Mouse (Mus musculus) MEL (cell line): Measurements from ENCODE around the gene Naglu. TPM values are rescaled to one million over a fixed set of nuclear protein-coding genes. Genes with fewer than 3 reads are reported as not detected.

ENCODE experiments used
- DNase-seq: peaks from one replicate; pipeline ENCODE4 v3.0.0; 2011; ENCODE audit warnings: low read depth, low spot score
- H3K27ac ChIP-seq: 2 replicates; pipeline ENCODE4 v1.5.1; 2012; ENCODE audit warnings: low read depth, mild to moderate bottlenecking, control low read depth, low read length, moderate library complexity; ENCODE audit not compliant: control insufficient read depth
- H3K27me3 ChIP-seq, 2 experiments: fragments of 150-350 bp in 1 of 2; sonication (generic) in 1 of 2; 2 replicates each; pipeline ENCODE4 v1.6.1; 2012; ENCODE audit warnings: low read length in 2 of 2, mild to moderate bottlenecking in 2 of 2, improper control_type of control experiment in 1 of 2, moderate library complexity in 1 of 2; ENCODE audit not compliant: insufficient read depth in 2 of 2, control insufficient read depth in 1 of 2
- H3K36me3 ChIP-seq, 2 experiments: 2 replicates each; pipeline ENCODE4 v1.6.1; 2012 to 2014; ENCODE audit warnings: low read length in 2 of 2, improper control_type of control experiment in 1 of 2, inconsistent platforms in 1 of 2, mild to moderate bottlenecking in 1 of 2; ENCODE audit not compliant: insufficient read depth in 2 of 2, control insufficient read depth in 1 of 2
- H3K4me1 ChIP-seq, 2 experiments: fragments of 150-350 bp in 1 of 2; sonication (generic) in 1 of 2; 2 replicates each; pipeline ENCODE4 v1.6.1; 2012; ENCODE audit warnings: low read length in 2 of 2, improper control_type of control experiment in 1 of 2, mild to moderate bottlenecking in 1 of 2; ENCODE audit not compliant: insufficient read depth in 2 of 2, control insufficient read depth in 1 of 2
- H3K4me3 ChIP-seq, 2 experiments: fragments of 150-350 bp in 1 of 2; sonication (generic) in 1 of 2; 2 replicates each; pipeline ENCODE4 v1.5.1; 2012; ENCODE audit warnings: low read depth in 2 of 2, low read length in 2 of 2, mild to moderate bottlenecking in 2 of 2, moderate library complexity in 2 of 2, control low read depth in 1 of 2, improper control_type of control experiment in 1 of 2; ENCODE audit not compliant: control insufficient read depth in 1 of 2, insufficient read depth in 1 of 2
- H3K79me2 ChIP-seq: 2 replicates; pipeline ENCODE4 v1.6.1; 2012; ENCODE audit warnings: mild to moderate bottlenecking, low read length, moderate library complexity; ENCODE audit not compliant: control insufficient read depth, poor library complexity, insufficient read depth
- H3K9ac ChIP-seq: 2 replicates; pipeline ENCODE4 v1.6.1; 2012; ENCODE audit warnings: low read depth, mild to moderate bottlenecking, control low read depth, low read length, moderate library complexity; ENCODE audit not compliant: control insufficient read depth, poor library complexity, severe bottlenecking
- H3K9me3 ChIP-seq: fragments of 150-350 bp; sonication (generic); replicated peaks from 2 replicates; pipeline ENCODE4 v1.6.1; 2012; ENCODE audit warnings: mild to moderate bottlenecking, low read length, improper control_type of control experiment, moderate library complexity; ENCODE audit not compliant: insufficient read depth
- BHLHE40 ChIP-seq: IDR thresholded peaks from 2 replicates; pipeline ENCODE4 v1.6.1; 2012; ENCODE audit warnings: low read depth, mild to moderate bottlenecking, inconsistent platforms, low read length, improper control_type of control experiment, borderline replicate concordance
- CHD1 ChIP-seq: IDR thresholded peaks from 2 replicates; pipeline ENCODE4 v1.6.1; 2012; ENCODE audit warnings: low read depth, mild to moderate bottlenecking, inconsistent platforms, low read length, improper control_type of control experiment
- CHD2 ChIP-seq: IDR thresholded peaks from 2 replicates; pipeline ENCODE4 v1.6.1; 2011; ENCODE audit warnings: low read length, improper control_type of control experiment
- CTCF ChIP-seq, 3 experiments: IDR thresholded peaks in 2 of 3; conservative IDR thresholded peaks in 1 of 3; 2 replicates each; pipeline ENCODE4 v1.5.1; 2011 to 2012; ENCODE audit warnings: low read length in 3 of 3, low read depth in 2 of 3, mild to moderate bottlenecking in 2 of 3, improper control_type of control experiment in 1 of 3, inconsistent platforms in 1 of 3, mixed read lengths in 1 of 3, moderate library complexity in 1 of 3; ENCODE audit not compliant: control insufficient read depth in 1 of 3, insufficient read depth in 1 of 3, poor library complexity in 1 of 3, severe bottlenecking in 1 of 3
- ETS1 ChIP-seq: IDR thresholded peaks from 2 replicates; pipeline ENCODE4 v1.6.1; 2012; ENCODE audit warnings: low read depth, mild to moderate bottlenecking, inconsistent platforms, low read length, improper control_type of control experiment, moderate library complexity
- GABPA ChIP-seq: IDR thresholded peaks from 2 replicates; pipeline ENCODE4 v1.6.1; 2012; ENCODE audit warnings: low read depth, mild to moderate bottlenecking, inconsistent platforms, low read length, improper control_type of control experiment, moderate library complexity
- GATA1 ChIP-seq: IDR thresholded peaks from 2 replicates; pipeline ENCODE4 v1.6.1; 2011; ENCODE audit warnings: low read depth, low read length, improper control_type of control experiment
- JUND ChIP-seq: IDR thresholded peaks from 2 replicates; pipeline ENCODE4 v1.6.1; 2011; ENCODE audit warnings: low read depth, mild to moderate bottlenecking, improper control_type of control experiment, low read length
- MAX ChIP-seq: IDR thresholded peaks from 2 replicates; pipeline ENCODE4 v1.6.1; 2011; ENCODE audit warnings: low read length, improper control_type of control experiment
- MYC ChIP-seq: IDR thresholded peaks from 2 replicates; pipeline ENCODE4 v1.6.1; 2011; ENCODE audit warnings: low read depth, mild to moderate bottlenecking, low read length, improper control_type of control experiment, moderate library complexity
- NRF1 ChIP-seq: IDR thresholded peaks from 2 replicates; pipeline ENCODE4 v1.6.1; 2014; ENCODE audit warnings: low read depth, mild to moderate bottlenecking, inconsistent platforms, low read length, improper control_type of control experiment, moderate library complexity; ENCODE audit not compliant: poor library complexity, insufficient read depth, severe bottlenecking
- POLR2A ChIP-seq, 2 experiments: IDR thresholded peaks; 2 replicates each; pipeline ENCODE4 v1.6.1; 2011 to 2012; ENCODE audit warnings: low read length in 2 of 2, mild to moderate bottlenecking in 2 of 2, control low read depth in 1 of 2, improper control_type of control experiment in 1 of 2, low read depth in 1 of 2, moderate library complexity in 1 of 2; ENCODE audit not compliant: control insufficient read depth in 1 of 2, insufficient read depth in 1 of 2, poor library complexity in 1 of 2
- POLR2AphosphoS2 ChIP-seq: IDR thresholded peaks from 2 replicates; pipeline ENCODE4 v1.6.1; 2011; ENCODE audit warnings: low read length, improper control_type of control experiment
- POLR2AphosphoS5 ChIP-seq: IDR thresholded peaks from 2 replicates; pipeline ENCODE4 v1.6.1; 2012; ENCODE audit warnings: low read depth, borderline replicate concordance, mild to moderate bottlenecking, inconsistent platforms, low read length, moderate library complexity, mixed read lengths
- RCOR1 ChIP-seq: IDR thresholded peaks from 2 replicates; pipeline ENCODE4 v1.6.1; 2012; ENCODE audit warnings: low read depth, mild to moderate bottlenecking, inconsistent platforms, low read length, improper control_type of control experiment
- UBTF ChIP-seq: IDR thresholded peaks from 2 replicates; pipeline ENCODE4 v1.6.1; 2012; ENCODE audit warnings: low read depth, mild to moderate bottlenecking, inconsistent platforms, low read length, improper control_type of control experiment, moderate library complexity, borderline replicate concordance; ENCODE audit not compliant: insufficient read depth
- USF1 ChIP-seq: IDR thresholded peaks from 2 replicates; pipeline ENCODE4 v1.6.1; 2014; ENCODE audit warnings: low read depth, mild to moderate bottlenecking, inconsistent platforms, low read length, improper control_type of control experiment, moderate library complexity
- USF2 ChIP-seq, 2 experiments: IDR thresholded peaks; 2 replicates each; pipeline ENCODE4 v1.6.1; 2011 to 2012; ENCODE audit warnings: improper control_type of control experiment in 2 of 2, low read length in 2 of 2, borderline replicate concordance in 1 of 2, inconsistent platforms in 1 of 2, low read depth in 1 of 2, mild to moderate bottlenecking in 1 of 2; ENCODE audit not compliant: insufficient read depth in 1 of 2
- ZKSCAN1 ChIP-seq: IDR thresholded peaks from 2 replicates; pipeline ENCODE4 v1.6.1; 2012; ENCODE audit warnings: low read depth, mild to moderate bottlenecking, inconsistent platforms, low read length, improper control_type of control experiment, moderate library complexity
- polyA plus RNA-seq, 2 experiments: library from polyadenylated mRNA; stranded (reverse) in 1 of 2; unstranded in 1 of 2; fragments of >175 nt in 1 of 2; fragments of >200 nt in 1 of 2; gene quantifications; 2 replicates each; pipeline versions ENCODE4 v1.2.1 to v1.2.4; 2012; ENCODE audit warnings: low replicate concordance in 2 of 2, low read depth in 1 of 2; ENCODE audit not compliant: insufficient read length in 2 of 2, insufficient read depth in 1 of 2, missing spikeins in 1 of 2
- total RNA-seq: library from RNA; depleted of rRNA; stranded (reverse); fragments of 300-350 nt; gene quantifications from 2 replicates; pipeline ENCODE4 v1.2.3, GENCODE M21; 2012

Naglu gene
- total and polyA plus RNA-seq, 3 experiments, result 1.5 to 3.1 TPM; not detected in 1

DNA sequence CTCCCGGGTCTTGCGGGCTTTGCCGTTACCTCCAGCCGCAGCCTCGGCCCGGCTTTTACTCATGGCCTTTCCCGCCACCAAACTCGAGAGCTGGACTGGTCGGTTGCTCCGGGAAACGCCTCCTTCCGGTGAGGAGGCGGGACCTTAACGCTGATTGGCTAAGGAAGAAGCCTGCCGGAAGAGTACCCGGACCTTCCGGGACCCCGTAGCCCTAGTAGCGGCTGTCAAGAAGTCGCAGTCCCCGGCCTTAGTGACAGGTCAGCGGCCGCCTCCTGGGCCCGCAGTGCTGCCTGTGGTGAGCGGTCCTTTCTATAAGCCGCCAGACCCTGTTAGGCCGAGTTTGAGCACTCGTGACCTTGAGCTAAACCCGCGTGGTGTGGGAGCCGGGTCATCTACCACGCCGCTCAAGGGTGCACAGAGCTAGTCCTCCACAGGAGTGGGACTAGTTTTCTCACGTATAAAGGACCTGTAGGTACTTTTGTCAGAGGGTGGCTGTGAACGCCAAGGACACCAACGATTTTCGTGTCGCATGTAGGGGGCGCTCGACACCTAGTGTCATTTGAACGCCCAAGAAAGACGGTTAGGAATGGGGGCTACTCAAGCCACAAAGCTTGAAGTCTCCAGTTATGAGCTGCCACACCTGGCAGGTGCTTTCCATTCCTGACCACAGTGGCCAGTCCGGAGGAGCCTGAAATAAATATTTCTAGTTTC, 25.7 kb downstream of the Naglu start, which contains the start of gene Psmc3ip (continued):
- TF ChIP-seq ZKSCAN1, result no peak
- TF ChIP-seq BHLHE40, result no peak

DNA sequence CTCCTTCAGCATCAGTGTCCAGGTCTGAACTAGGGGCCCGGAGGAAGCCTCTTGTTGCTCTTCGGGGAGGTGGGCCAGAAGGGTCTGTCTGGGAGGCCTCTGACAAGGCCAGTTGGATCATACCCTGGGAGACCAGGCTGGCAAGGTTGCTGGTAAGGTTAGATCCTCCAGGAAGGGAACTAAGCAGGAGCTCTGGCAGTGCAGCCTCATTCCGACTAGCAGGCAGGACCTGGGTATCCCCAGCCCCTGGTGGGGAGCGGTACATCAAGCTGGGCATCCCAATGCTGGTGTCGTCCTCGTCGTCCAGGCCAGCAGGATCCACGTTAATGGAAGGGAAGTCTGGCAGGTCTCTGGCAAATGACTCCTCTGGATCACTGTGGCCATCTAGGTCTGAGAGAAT, 28.4 kb downstream of the Naglu start:
- Histone ChIP-seq H3K36me3 (peaks cover 2 to 31% of the 10 kb centered on the region in 2 experiments; a peak in 3 of 4 replicates), H3K27me3 (no peaks in the 10 kb centered on the region), H3K9me3 (no peaks in the 10 kb centered on the region), H3K9ac (no peak overlapping the region), H3K27ac (no peak overlapping the region), H3K79me2 (no peaks in the 10 kb centered on the region), H3K4me3 (no peak overlapping the region), H3K4me1 (peaks cover 0 to 2% of the 10 kb centered on the region in 2 experiments; a peak in 1 of 4 replicates)
- TF ChIP-seq ETS1 (no peak), MYC (no peak), ZKSCAN1 (no peak), USF2 (IDR thresholded peaks at IDR 0.05; ENCODE audit: borderline replicate concordance in 1 of 2, insufficient read depth in 1 of 2, low read depth in 1 of 2, low read length in 2 of 2) (no peak), JUND (no peak), GABPA (no peak), CTCF (IDR thresholded peaks at IDR 0.05 in 2 of 3, conservative IDR thresholded peaks at IDR 0.05 in 1 of 3; ENCODE audit: control insufficient read depth in 1 of 3, insufficient read depth in 1 of 3, low read depth in 2 of 3, low read length in 3 of 3, poor library complexity in 1 of 3, severe bottlenecking in 1 of 3) (no peak), POLR2A (IDR thresholded peaks at IDR 0.05; ENCODE audit: control insufficient read depth in 1 of 2, insufficient read depth in 1 of 2, low read depth in 1 of 2, low read length in 2 of 2, poor library complexity in 1 of 2) (no peak), MAX (no peak), POLR2AphosphoS5 (no peak), CHD2 (no peak), GATA1 (no peak), RCOR1 (no peak), NRF1 (no peak), CHD1 (no peak)
- DNase-seq, result no peak

DNA sequence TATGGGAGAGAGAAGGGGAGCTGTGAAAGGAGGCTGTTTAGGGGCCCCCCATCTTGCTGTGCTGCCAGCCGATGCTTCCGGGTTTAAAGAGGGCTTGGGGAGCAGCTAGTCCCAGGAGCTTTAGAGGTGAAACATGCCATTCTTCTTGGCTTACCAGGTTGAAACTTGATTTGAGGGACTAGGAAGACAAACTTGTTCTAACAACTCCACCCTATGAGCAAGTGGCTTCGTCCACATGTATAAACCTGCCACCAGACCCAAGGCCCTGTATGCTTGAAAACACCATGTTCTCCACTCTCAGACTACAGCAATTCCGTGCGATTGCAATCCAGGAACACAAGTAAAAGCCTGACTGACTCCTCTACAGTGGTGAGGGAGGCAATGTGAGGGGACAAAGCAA, 33.2 kb downstream of the Naglu start:
- Histone ChIP-seq H3K4me1 (no peaks in the 10 kb centered on the region), H3K36me3 (peaks cover 0 to 38% of the 10 kb centered on the region in 2 experiments; a peak in 2 of 4 replicates), H3K27me3 (no peaks in the 10 kb centered on the region), H3K4me3 (no peak overlapping the region), H3K9me3 (no peaks in the 10 kb centered on the region), H3K27ac (no peak overlapping the region), H3K79me2 (no peaks in the 10 kb centered on the region), H3K9ac (no peak overlapping the region)
- DNase-seq, result no peak
- TF ChIP-seq POLR2AphosphoS2 (no peak), UBTF (no peak), USF1 (no peak)
